In the genomic region with DNA sequence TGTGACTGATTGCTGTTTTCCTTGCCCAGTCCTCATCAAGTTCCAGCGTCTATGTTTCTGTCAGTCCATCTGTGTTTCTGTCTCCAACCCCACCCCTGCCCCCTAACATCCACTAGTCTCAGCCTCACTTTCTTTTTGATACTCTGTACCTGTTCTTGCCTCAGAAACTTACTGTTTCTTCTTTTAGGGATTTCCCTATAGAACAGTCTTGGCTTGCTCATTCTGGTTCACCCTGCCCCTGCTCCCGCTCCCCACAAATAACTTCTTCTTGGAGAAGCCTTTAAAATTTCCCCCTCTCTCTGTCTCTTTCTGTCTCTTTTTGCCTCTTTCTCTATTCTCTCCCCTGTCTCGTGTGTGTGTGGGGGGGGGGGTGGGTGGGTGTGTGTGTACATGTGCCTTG, we compare ENCODE assay signal across 24 mouse cellular contexts.
"Had no signal": no experiment of that assay in that cellular context is flagged by ENCODE, and none has a peak within 500 bp of the region (broad histone marks: within the 10 kb centered on the region; RNA-seq: fewer than 3 reads in every experiment).

No protein-coding gene starts in this region.

- H3K4me3 ChIP-seq: heart, embryonic 12.5 days; hindbrain, embryonic 10.5 days; hindbrain, embryonic 12.5 days; intestine, embryonic 15.5 days; layer of hippocampus, adult 2 months; left cerebral cortex, adult 2 months; limb, embryonic 13.5 days; limb, embryonic 15.5 days; liver, embryonic 12.5 days had no signal

- H3K4me1 ChIP-seq: intestine, embryonic 15.5 days had no signal

- H3K27me3 ChIP-seq: heart, embryonic 12.5 days; hindbrain, embryonic 12.5 days; intestine, embryonic 15.5 days; limb, embryonic 13.5 days; limb, embryonic 15.5 days; liver, embryonic 12.5 days had no signal

- H3K9me3 ChIP-seq: heart, embryonic 12.5 days; hindbrain, embryonic 10.5 days; hindbrain, embryonic 12.5 days; intestine, embryonic 15.5 days; limb, embryonic 13.5 days; limb, embryonic 15.5 days; liver, embryonic 12.5 days had no signal

- H3K9ac ChIP-seq: heart, embryonic 12.5 days; hindbrain, embryonic 12.5 days; hindbrain, embryonic 14.5 days; intestine, embryonic 15.5 days; limb, embryonic 13.5 days; limb, embryonic 15.5 days; liver, embryonic 12.5 days; liver, embryonic 14.5 days had no signal

- H3K36me3 ChIP-seq: heart, embryonic 12.5 days; hindbrain, embryonic 10.5 days; hindbrain, embryonic 12.5 days; intestine, embryonic 15.5 days; limb, embryonic 13.5 days; limb, embryonic 15.5 days; liver, embryonic 12.5 days had no signal

- H3K27ac ChIP-seq: hindbrain, embryonic 10.5 days; hindbrain, embryonic 12.5 days; hindbrain, embryonic 14.5 days; intestine, embryonic 15.5 days; layer of hippocampus, adult 2 months; left cerebral cortex, adult 2 months; limb, embryonic 13.5 days; liver, embryonic 12.5 days; liver, embryonic 14.5 days had no signal

- DNase-seq: gastrocnemius, postnatal 10 days; gastrocnemius, postnatal 25 days; heart, adult 18-20 months; heart, postnatal 10 days; heart, postnatal 4 days; kidney, adult 18-20 months; kidney, adult 8-10 months; kidney, postnatal 10 days; kidney, postnatal 25 days; kidney, postnatal 4 days had no signal

- H3K4me2 ChIP-seq: heart, embryonic 12.5 days; hindbrain, embryonic 12.5 days; hindbrain, embryonic 14.5 days; intestine, embryonic 15.5 days; limb, embryonic 13.5 days; limb, embryonic 15.5 days; liver, embryonic 12.5 days had no signal

- ATAC-seq: hindbrain, embryonic 16.5 days; inflammation-experienced regulatory T-cells, adult 6 months; intestine, embryonic 15.5 days; intestine, postnatal 0 days; liver, embryonic 12.5 days had no signal
